Mouse (Mus musculus) embryonic facial prominence, embryonic 13.5 days (tissue): ENCODE data around the gene Acsm1. TPM values are rescaled to one million over a fixed set of nuclear protein-coding genes. Genes with fewer than 3 reads are reported as not detected.

Source experiments
- ATAC-seq: fragments of 200-750 bp; cut with Nextera tagmentation; 2 replicates; pipeline ENCODE4 v1.8.0; 2017; ENCODE audit warnings: low read depth; ENCODE audit not compliant: insufficient number of reproducible peaks, insufficient read depth, low FRiP score, low TSS enrichment
- H3K27ac ChIP-seq: fragments of 300-500 bp; sonication (generic); 2 replicates; pipeline ENCODE4 v1.5.1; 2015; ENCODE audit warnings: moderate library complexity, mild to moderate bottlenecking, inconsistent platforms
- H3K27me3 ChIP-seq: fragments of 300-500 bp; sonication (generic); 2 replicates; pipeline ENCODE4 v1.6.1; 2015; ENCODE audit warnings: mild to moderate bottlenecking, inconsistent platforms
- H3K36me3 ChIP-seq: fragments of 300-500 bp; sonication (generic); 2 replicates; pipeline ENCODE4 v1.6.1; 2015; ENCODE audit warnings: mild to moderate bottlenecking, inconsistent platforms
- H3K4me1 ChIP-seq: fragments of 300-500 bp; sonication (generic); 2 replicates; pipeline ENCODE4 v1.6.1; 2015; ENCODE audit warnings: inconsistent platforms
- H3K4me2 ChIP-seq: fragments of 300-500 bp; sonication (generic); 2 replicates; pipeline ENCODE4 v1.6.1; 2015; ENCODE audit warnings: moderate library complexity, mild to moderate bottlenecking, inconsistent platforms
- H3K4me3 ChIP-seq: fragments of 300-500 bp; sonication (generic); 2 replicates; pipeline ENCODE4 v1.5.1; 2015; ENCODE audit warnings: mild to moderate bottlenecking, inconsistent platforms
- H3K9ac ChIP-seq: fragments of 300-500 bp; sonication (generic); 2 replicates; pipeline ENCODE4 v1.6.1; 2015; ENCODE audit warnings: mild to moderate bottlenecking, inconsistent platforms
- H3K9me3 ChIP-seq: fragments of 300-500 bp; sonication (generic); 2 replicates; pipeline ENCODE4 v1.6.1; 2016; ENCODE audit warnings: inconsistent platforms
- WGBS: fragments of 180-500 bp; shearing (Covaris S2); methylation state at CpG from one replicate; pipeline ENCODE4 v1.1.7; 2015; ENCODE audit warnings: mixed read lengths; 5-methylcytosine and 5-hydroxymethylcytosine counted together
- polyA plus RNA-seq: library from polyadenylated mRNA; unstranded; fragments of >200 nt; fragmentation: Nextera tagmentation; extraction: Ambion mirVana; gene quantifications from 2 replicates; pipeline ENCODE4 v1.2.1, GENCODE M21; 2015

The Acsm1 gene
- polyA plus RNA-seq, 1 experiment from 2014 or later: not detected

- Histone ChIP-seq H3K27ac (no peak overlapping the region), H3K4me1 (no peaks in the 10 kb centered on the region), H3K9ac (no peak overlapping the region), H3K4me3 (no peak overlapping the region), H3K9me3 (no peaks in the 10 kb centered on the region), H3K27me3 (no peaks in the 10 kb centered on the region), H3K36me3 (no peaks in the 10 kb centered on the region), H3K4me2 (no peak overlapping the region)
- ATAC-seq: no peak
- WGBS: 70% methylated on average over 9 of the region's 9 CpGs
Measured at GRCm38 (mm10) chr7:119605926-119606663, 731 bp upstream of the Acsm1 start.

DNA sequence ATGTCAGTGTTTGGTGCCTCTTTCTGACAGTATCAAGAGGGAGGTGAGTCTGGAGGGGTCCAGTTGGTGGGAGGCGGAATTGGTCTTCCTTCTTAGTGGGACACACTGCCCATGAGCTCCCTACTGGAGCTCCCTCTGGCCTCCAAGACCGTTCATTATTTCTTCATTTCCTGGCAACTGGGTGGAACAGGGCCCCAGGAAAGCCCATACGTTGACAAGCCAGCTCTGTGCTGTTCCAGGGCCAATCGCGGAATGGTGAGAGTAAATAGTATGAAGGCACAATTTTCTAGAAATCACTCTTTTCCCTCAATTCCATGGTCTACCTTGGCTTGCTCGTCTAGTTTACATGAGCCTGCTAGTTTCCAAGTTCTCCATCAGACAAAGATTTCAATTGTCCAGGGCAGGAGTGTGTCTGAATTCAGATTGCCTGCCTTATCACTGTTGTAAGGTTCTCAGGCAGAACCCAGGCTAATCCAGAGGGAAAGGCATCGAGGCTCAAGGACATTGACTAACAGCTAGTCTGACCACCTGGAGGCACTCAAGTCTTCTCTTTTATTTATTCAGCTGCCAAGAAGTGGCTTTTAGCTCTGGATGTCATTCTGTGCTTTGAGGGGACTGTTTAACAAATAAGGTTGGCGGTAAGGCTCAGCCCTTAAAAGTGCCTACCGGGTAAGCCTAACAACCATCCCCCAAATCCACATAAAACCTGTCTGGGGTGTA lies 1.1 kb downstream of the Acsm1 start:
- H3K4me3 ChIP-seq: no peak overlapping the region
- no peaks in the 10 kb centered on the region for H3K4me1 ChIP-seq
- ATAC-seq: no peak
- H3K27me3 ChIP-seq: no peaks in the 10 kb centered on the region
- H3K9ac ChIP-seq: no peak overlapping the region
- H3K36me3 ChIP-seq: no peaks in the 10 kb centered on the region
- H3K27ac ChIP-seq: no peak overlapping the region
- no peak overlapping the region for H3K4me2 ChIP-seq
- WGBS: 80% methylated on average over 9 of the region's 9 CpGs
- no peaks in the 10 kb centered on the region for H3K9me3 ChIP-seq

GRCm38 (mm10) chr7:119616531-119616930 lies 9.7 kb downstream of the Acsm1 start:
- Histone ChIP-seq H3K4me1 (no peaks in the 10 kb centered on the region), H3K36me3 (no peaks in the 10 kb centered on the region), H3K9ac (no peak overlapping the region), H3K4me2 (no peak overlapping the region), H3K27me3 (no peaks in the 10 kb centered on the region), H3K27ac (no peak overlapping the region), H3K4me3 (no peak overlapping the region), H3K9me3 (no peaks in the 10 kb centered on the region)
- WGBS: 45% methylated on average over 1 of the region's 1 CpGs
- no peak for ATAC-seq

- 86% methylated on average over 6 of the region's 6 CpGs for WGBS
- no peak for ATAC-seq
- Histone ChIP-seq H3K9me3 (no peaks in the 10 kb centered on the region), H3K4me3 (no peak overlapping the region), H3K4me1 (no peaks in the 10 kb centered on the region), H3K9ac (no peak overlapping the region), H3K27me3 (no peaks in the 10 kb centered on the region), H3K36me3 (no peaks in the 10 kb centered on the region), H3K27ac (no peak overlapping the region), H3K4me2 (no peak overlapping the region)
Measured at GRCm38 (mm10) chr7:119617593-119617992, 10.8 kb downstream of the Acsm1 start.

- H3K4me1 ChIP-seq: no peaks in the 10 kb centered on the region
- no peak overlapping the region for H3K27ac ChIP-seq
- no peaks in the 10 kb centered on the region for H3K27me3 ChIP-seq
- no peak overlapping the region for H3K4me2 ChIP-seq
- 53% methylated on average over 4 of the region's 4 CpGs for WGBS
- ATAC-seq: no peak
- no peaks in the 10 kb centered on the region for H3K9me3 ChIP-seq
- H3K36me3 ChIP-seq: no peaks in the 10 kb centered on the region
- no peak overlapping the region for H3K4me3 ChIP-seq
- H3K9ac ChIP-seq: no peak overlapping the region
Measured at GRCm38 (mm10) chr7:119618209-119618935, 11.5 kb downstream of the Acsm1 start.

- Histone ChIP-seq H3K36me3 (no peaks in the 10 kb centered on the region), H3K27ac (no peak overlapping the region), H3K27me3 (no peaks in the 10 kb centered on the region), H3K4me3 (no peak overlapping the region), H3K9me3 (no peaks in the 10 kb centered on the region), H3K4me1 (no peaks in the 10 kb centered on the region), H3K4me2 (no peak overlapping the region), H3K9ac (no peak overlapping the region)
- ATAC-seq: no peak
Measured at GRCm38 (mm10) chr7:119620157-119620556, 13.3 kb downstream of the Acsm1 start.

- no peak overlapping the region for H3K4me3 ChIP-seq
- H3K9me3 ChIP-seq: no peaks in the 10 kb centered on the region
- no peaks in the 10 kb centered on the region for H3K27me3 ChIP-seq
- ATAC-seq: no peak
- no peak overlapping the region for H3K27ac ChIP-seq
- H3K36me3 ChIP-seq: no peaks in the 10 kb centered on the region
- H3K4me1 ChIP-seq: no peaks in the 10 kb centered on the region
- no peak overlapping the region for H3K4me2 ChIP-seq
- H3K9ac ChIP-seq: no peak overlapping the region
Measured at GRCm38 (mm10) chr7:119638773-119639172, 31.9 kb downstream of the Acsm1 start.

- Histone ChIP-seq H3K27ac (no peak overlapping the region), H3K9ac (no peak overlapping the region), H3K27me3 (no peaks in the 10 kb centered on the region), H3K9me3 (no peaks in the 10 kb centered on the region), H3K4me3 (no peak overlapping the region), H3K36me3 (no peaks in the 10 kb centered on the region), H3K4me2 (no peak overlapping the region), H3K4me1 (no peaks in the 10 kb centered on the region)
- no peak for ATAC-seq
- WGBS: 69% methylated on average over 5 of the region's 5 CpGs
Measured at GRCm38 (mm10) chr7:119642307-119642706, 35.5 kb downstream of the Acsm1 start.

DNA sequence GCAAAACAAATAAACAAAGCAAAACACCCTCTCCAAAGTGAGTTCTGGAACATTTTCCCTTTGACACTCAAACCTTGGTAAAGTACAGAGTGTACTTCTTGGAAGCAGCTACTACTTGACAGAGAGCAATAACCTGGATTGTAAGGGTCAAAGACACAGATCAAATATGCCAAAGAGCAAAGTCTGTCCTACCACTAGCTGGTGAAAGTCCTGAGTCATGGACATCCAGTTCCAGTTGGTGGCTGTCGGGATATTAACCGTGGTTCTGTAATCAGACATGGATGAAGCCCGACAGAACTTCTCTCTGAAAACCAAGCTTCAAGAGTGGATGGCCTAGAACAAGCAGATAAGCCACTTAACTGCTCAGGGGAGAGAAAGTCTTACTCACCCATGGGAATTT lies 61.1 kb downstream of the Acsm1 start:
- no peaks in the 10 kb centered on the region for H3K27me3 ChIP-seq
- no peak overlapping the region for H3K27ac ChIP-seq
- no peak overlapping the region for H3K9ac ChIP-seq
- H3K4me2 ChIP-seq: no peak overlapping the region
- H3K4me1 ChIP-seq: no peaks in the 10 kb centered on the region
- ATAC-seq: no peak
- H3K4me3 ChIP-seq: no peak overlapping the region
- H3K36me3 ChIP-seq: no peaks in the 10 kb centered on the region
- H3K9me3 ChIP-seq: no peaks in the 10 kb centered on the region
- 85% methylated on average over 3 of the region's 3 CpGs for WGBS

DNA sequence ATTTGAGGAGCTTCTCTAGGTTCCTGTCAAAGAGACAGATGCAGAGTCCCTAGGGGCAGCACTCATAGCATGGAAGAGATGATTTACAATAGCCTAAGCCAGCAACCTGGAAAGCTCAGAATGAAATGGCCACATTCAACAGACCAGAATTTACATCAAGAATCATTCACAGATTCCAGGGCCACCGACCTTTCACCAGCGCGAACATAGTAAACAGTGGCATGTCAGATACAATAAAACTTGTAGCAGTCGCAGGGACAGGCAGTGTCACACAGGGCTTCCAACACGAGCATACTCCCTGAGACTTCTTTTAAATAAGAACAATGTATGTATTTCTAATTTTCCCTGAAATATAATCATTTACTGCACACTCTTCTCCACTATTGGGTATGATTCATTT lies 63.6 kb downstream of the Acsm1 start:
- Histone ChIP-seq H3K4me2 (no peak overlapping the region), H3K9ac (no peak overlapping the region), H3K27ac (no peak overlapping the region), H3K4me1 (no peaks in the 10 kb centered on the region), H3K4me3 (no peak overlapping the region), H3K27me3 (no peaks in the 10 kb centered on the region), H3K9me3 (no peaks in the 10 kb centered on the region), H3K36me3 (no peaks in the 10 kb centered on the region)
- ATAC-seq: no peak
- WGBS: 81% methylated on average over 5 of the region's 5 CpGs

GRCm38 (mm10) chr7:119670925-119671324 lies 64.1 kb downstream of the Acsm1 start:
- Histone ChIP-seq H3K27me3 (no peaks in the 10 kb centered on the region), H3K4me3 (no peak overlapping the region), H3K27ac (no peak overlapping the region), H3K9me3 (no peaks in the 10 kb centered on the region), H3K4me1 (no peaks in the 10 kb centered on the region), H3K9ac (no peak overlapping the region), H3K36me3 (no peaks in the 10 kb centered on the region), H3K4me2 (no peak overlapping the region)
- ATAC-seq: no peak
- 38% methylated on average over 6 of the region's 6 CpGs for WGBS

GRCm38 (mm10) chr7:119673465-119673864 lies 66.6 kb downstream of the Acsm1 start:
- Histone ChIP-seq H3K4me2 (no peak overlapping the region), H3K27me3 (no peaks in the 10 kb centered on the region), H3K27ac (no peak overlapping the region), H3K9ac (no peak overlapping the region), H3K36me3 (no peaks in the 10 kb centered on the region), H3K9me3 (no peaks in the 10 kb centered on the region), H3K4me1 (no peaks in the 10 kb centered on the region), H3K4me3 (no peak overlapping the region)
- WGBS: 14% methylated on average over 6 of the region's 6 CpGs
- ATAC-seq: no peak; the same call in 1 of the 2 replicates
